Mouse (Mus musculus): ENCODE measurements around the gene Gm7029. TPM values are rescaled to one million over a fixed set of nuclear protein-coding genes. Genes with fewer than 3 reads are reported as not detected.

Gm7029 gene
- polyA plus RNA-seq, 1 experiment from 2014 or later, result not detected

Small RNA genes lying within 50 kb of the gene (microRNA-seq; reads per million reads assigned to microRNA genes)
- gene Gm27740, result not detected

Other genes with a start within 250 kb of the Gm7029 start
- gene Zfp414, start 244.7 kb upstream of the Gm7029 start, polyA plus RNA-seq (2015; fragmentation: Nextera tagmentation; extraction: Ambion mirVana), result 49.0 and 58.2 TPM in 2 replicates
- 0.52 TPM in 1 of 2 replicates, not detected in the other for gene Pram1, start 235.8 kb upstream of the Gm7029 start, polyA plus RNA-seq (2015; fragmentation: Nextera tagmentation; extraction: Ambion mirVana)
- 255 and 258 TPM in 2 replicates for gene Hnrnpm, start 187.0 kb upstream of the Gm7029 start, polyA plus RNA-seq (2015; fragmentation: Nextera tagmentation; extraction: Ambion mirVana)
- 73.0 and 77.8 TPM in 2 replicates for gene March2, start 155.2 kb upstream of the Gm7029 start, polyA plus RNA-seq (2015; fragmentation: Nextera tagmentation; extraction: Ambion mirVana)
- 411 and 469 TPM in 2 replicates for gene Rab11b, start 113.3 kb upstream of the Gm7029 start, polyA plus RNA-seq (2015; fragmentation: Nextera tagmentation; extraction: Ambion mirVana)
- gene Angptl4, start 92.0 kb upstream of the Gm7029 start, polyA plus RNA-seq (2015; fragmentation: Nextera tagmentation; extraction: Ambion mirVana), result 15.5 and 16.2 TPM in 2 replicates
- 40.5 and 45.4 TPM in 2 replicates for gene Kank3, start 63.3 kb upstream of the Gm7029 start, polyA plus RNA-seq (2015; fragmentation: Nextera tagmentation; extraction: Ambion mirVana)
- gene Rps28, start 49.3 kb upstream of the Gm7029 start, polyA plus RNA-seq (2015; fragmentation: Nextera tagmentation; extraction: Ambion mirVana), result 480 and 560 TPM in 2 replicates
- 386 and 402 TPM in 2 replicates for gene Ndufa7, start 49.3 kb upstream of the Gm7029 start, polyA plus RNA-seq (2015; fragmentation: Nextera tagmentation; extraction: Ambion mirVana)
- gene Cd320, start 30.7 kb upstream of the Gm7029 start, polyA plus RNA-seq (2015; fragmentation: Nextera tagmentation; extraction: Ambion mirVana), result 55.5 and 62.0 TPM in 2 replicates
- gene Kifc1, start 16.8 kb downstream of the Gm7029 start, polyA plus RNA-seq (2015; fragmentation: Nextera tagmentation; extraction: Ambion mirVana), result 3.7 and 4.6 TPM in 2 replicates
- gene Platr17, start 31.3 kb downstream of the Gm7029 start, polyA plus RNA-seq (2015; fragmentation: Nextera tagmentation; extraction: Ambion mirVana), result 0.32 and 0.54 TPM in 2 replicates
- gene Daxx, start 35.6 kb downstream of the Gm7029 start, polyA plus RNA-seq (2015; fragmentation: Nextera tagmentation; extraction: Ambion mirVana), result 61.5 and 63.1 TPM in 2 replicates
- gene Tapbp, start 42.1 kb downstream of the Gm7029 start, polyA plus RNA-seq (2015; fragmentation: Nextera tagmentation; extraction: Ambion mirVana), result 13.7 and 15.4 TPM in 2 replicates
- gene Zbtb22, start 42.1 kb downstream of the Gm7029 start, polyA plus RNA-seq (2015; fragmentation: Nextera tagmentation; extraction: Ambion mirVana), result 17.1 and 17.2 TPM in 2 replicates
- 40.8 and 52.3 TPM in 2 replicates for gene Rgl2, start 55.7 kb downstream of the Gm7029 start, polyA plus RNA-seq (2015; fragmentation: Nextera tagmentation; extraction: Ambion mirVana)
- 182 and 196 TPM in 2 replicates for gene Pfdn6, start 66.5 kb downstream of the Gm7029 start, polyA plus RNA-seq (2015; fragmentation: Nextera tagmentation; extraction: Ambion mirVana)
- 26.1 and 29.4 TPM in 2 replicates for gene Wdr46, start 66.8 kb downstream of the Gm7029 start, polyA plus RNA-seq (2015; fragmentation: Nextera tagmentation; extraction: Ambion mirVana)
- 10.0 and 13.2 TPM in 2 replicates for gene B3galt4, start 77.7 kb downstream of the Gm7029 start, polyA plus RNA-seq (2015; fragmentation: Nextera tagmentation; extraction: Ambion mirVana)
- gene Vps52, start 82.0 kb downstream of the Gm7029 start, polyA plus RNA-seq (2015; fragmentation: Nextera tagmentation; extraction: Ambion mirVana), result 79.5 and 81.0 TPM in 2 replicates
- gene Rps18, start 82.2 kb downstream of the Gm7029 start, polyA plus RNA-seq (2015; fragmentation: Nextera tagmentation; extraction: Ambion mirVana), result 811 and 837 TPM in 2 replicates
- 9.4 and 9.9 TPM in 2 replicates for gene H2-K1, start 126.5 kb downstream of the Gm7029 start, polyA plus RNA-seq (2015; fragmentation: Nextera tagmentation; extraction: Ambion mirVana)
- 16.0 and 20.4 TPM in 2 replicates for gene Ring1, start 150.8 kb downstream of the Gm7029 start, polyA plus RNA-seq (2015; fragmentation: Nextera tagmentation; extraction: Ambion mirVana)
- 63.9 and 65.4 TPM in 2 replicates for gene H2-Ke6, start 154.2 kb downstream of the Gm7029 start, polyA plus RNA-seq (2015; fragmentation: Nextera tagmentation; extraction: Ambion mirVana)
- gene Slc39a7, start 157.8 kb downstream of the Gm7029 start, polyA plus RNA-seq (2015; fragmentation: Nextera tagmentation; extraction: Ambion mirVana), result 148 and 157 TPM in 2 replicates
- gene Rxrb, start 158.0 kb downstream of the Gm7029 start, polyA plus RNA-seq (2015; fragmentation: Nextera tagmentation; extraction: Ambion mirVana), result 55.6 and 60.2 TPM in 2 replicates
- 2.3 and 4.0 TPM in 2 replicates for gene Col11a2, start 165.6 kb downstream of the Gm7029 start, polyA plus RNA-seq (2015; fragmentation: Nextera tagmentation; extraction: Ambion mirVana)
- 0.22 and 0.28 TPM in 2 replicates for gene H2-Oa, start 218.5 kb downstream of the Gm7029 start, polyA plus RNA-seq (2015; fragmentation: Nextera tagmentation; extraction: Ambion mirVana)
- 12.1 and 15.8 TPM in 2 replicates for gene H2-DMa, start 245.7 kb downstream of the Gm7029 start, polyA plus RNA-seq (2015; fragmentation: Nextera tagmentation; extraction: Ambion mirVana)
- 130 and 132 TPM in 2 replicates for gene Brd2, start 248.8 kb downstream of the Gm7029 start, polyA plus RNA-seq (2015; fragmentation: Nextera tagmentation; extraction: Ambion mirVana)

Data from forebrain, embryonic 16.5 days (tissue).